Mouse (Mus musculus): ENCODE results near the gene Usp6nl. TPM values are rescaled to one million over a fixed set of nuclear protein-coding genes. Genes with fewer than 3 reads are reported as not detected.

The Usp6nl gene
- total RNA-seq, 1 experiment from 2014 or later = 24.0 TPM

- ATAC-seq (replicated peaks; ENCODE audit: low read depth, poor library complexity, severe bottlenecking) = peak; percentile 36; the same call in 1 of the 2 replicates
Observed at GRCm38 (mm10) chr2:6330756-6331155, 8.3 kb downstream of the Usp6nl start.

- ATAC-seq (replicated peaks; ENCODE audit: low read depth, poor library complexity, severe bottlenecking) = peak; percentile 42; the same call in 1 of the 2 replicates
Observed at GRCm38 (mm10) chr2:6331324-6332137, 9.1 kb downstream of the Usp6nl start.

- no peak for ATAC-seq (replicated peaks; ENCODE audit: low read depth, poor library complexity, severe bottlenecking)
Observed at GRCm38 (mm10) chr2:6333570-6333969, 11.1 kb downstream of the Usp6nl start.

GRCm38 (mm10) chr2:6334011-6334410 lies 11.5 kb downstream of the Usp6nl start:
- ATAC-seq (replicated peaks; ENCODE audit: low read depth, poor library complexity, severe bottlenecking) = no peak

- ATAC-seq (replicated peaks; ENCODE audit: low read depth, poor library complexity, severe bottlenecking) = peak; percentile 16; the same call in 1 of the 2 replicates
Observed at GRCm38 (mm10) chr2:6335032-6335735, 12.7 kb downstream of the Usp6nl start.

- ATAC-seq (replicated peaks; ENCODE audit: low read depth, poor library complexity, severe bottlenecking) = no peak
Observed at GRCm38 (mm10) chr2:6336013-6336412, 13.5 kb downstream of the Usp6nl start.

GRCm38 (mm10) chr2:6336649-6337048 lies 14.2 kb downstream of the Usp6nl start:
- ATAC-seq (replicated peaks; ENCODE audit: low read depth, poor library complexity, severe bottlenecking) = no peak

GRCm38 (mm10) chr2:6337436-6337835 lies 15.0 kb downstream of the Usp6nl start:
- no peak for ATAC-seq (replicated peaks; ENCODE audit: low read depth, poor library complexity, severe bottlenecking)

GRCm38 (mm10) chr2:6338031-6338629 lies 15.7 kb downstream of the Usp6nl start:
- peak; percentile 37 for ATAC-seq (replicated peaks; ENCODE audit: low read depth, poor library complexity, severe bottlenecking)

- ATAC-seq (replicated peaks; ENCODE audit: low read depth, poor library complexity, severe bottlenecking) = peak; percentile 14; the same call in 1 of the 2 replicates
Observed at GRCm38 (mm10) chr2:6340439-6340838, 18.0 kb downstream of the Usp6nl start.

GRCm38 (mm10) chr2:6341496-6341895 lies 19.0 kb downstream of the Usp6nl start:
- no peak for ATAC-seq (replicated peaks; ENCODE audit: low read depth, poor library complexity, severe bottlenecking)

- peak; percentile 26; the same call in 1 of the 2 replicates for ATAC-seq (replicated peaks; ENCODE audit: low read depth, poor library complexity, severe bottlenecking)
Observed at GRCm38 (mm10) chr2:6349256-6350092, 27.0 kb downstream of the Usp6nl start.

- ATAC-seq (replicated peaks; ENCODE audit: low read depth, poor library complexity, severe bottlenecking) = peak; percentile 39
Observed at GRCm38 (mm10) chr2:6350164-6350563, 27.7 kb downstream of the Usp6nl start.

- ATAC-seq (replicated peaks; ENCODE audit: low read depth, poor library complexity, severe bottlenecking) = no peak
Observed at GRCm38 (mm10) chr2:6350931-6351695, 28.6 kb downstream of the Usp6nl start.

- ATAC-seq (replicated peaks; ENCODE audit: low read depth, poor library complexity, severe bottlenecking) = peak; percentile 48
Observed at GRCm38 (mm10) chr2:6352541-6352971, 30.1 kb downstream of the Usp6nl start.

GRCm38 (mm10) chr2:6353060-6353459 lies 30.6 kb downstream of the Usp6nl start:
- ATAC-seq (replicated peaks; ENCODE audit: low read depth, poor library complexity, severe bottlenecking) = peak; percentile 63

- ATAC-seq (replicated peaks; ENCODE audit: low read depth, poor library complexity, severe bottlenecking) = no peak
Observed at GRCm38 (mm10) chr2:6357306-6357705, 34.8 kb downstream of the Usp6nl start.

- ATAC-seq (replicated peaks; ENCODE audit: low read depth, poor library complexity, severe bottlenecking) = no peak
Observed at GRCm38 (mm10) chr2:6359645-6360044, 37.2 kb downstream of the Usp6nl start.

- ATAC-seq (replicated peaks; ENCODE audit: low read depth, poor library complexity, severe bottlenecking) = peak; percentile 80
Observed at GRCm38 (mm10) chr2:6363126-6363525, 40.7 kb downstream of the Usp6nl start.
